Mouse (Mus musculus) neural tube, embryonic 12.5 days (tissue): ENCODE results near the gene Mis18bp1. TPM values are rescaled to one million over a fixed set of nuclear protein-coding genes. Genes with fewer than 3 reads are reported as not detected.
"Not testable (repeated sequence)": the region's sequence is repeated elsewhere in the genome, so short reads cannot be mapped to it uniquely, and the experiment has no call there.

ENCODE experiments used
- ATAC-seq: fragments of 200-750 bp; cut with Nextera tagmentation; 2 replicates; pipeline ENCODE4 v1.8.0; 2017; ENCODE audit warnings: low read depth, mild to moderate bottlenecking, moderate TSS enrichment, moderate library complexity; ENCODE audit not compliant: low FRiP score
- H3K27ac ChIP-seq: fragments of 300-500 bp; sonication (generic); 2 replicates; pipeline ENCODE4 v1.5.1; 2016
- H3K27me3 ChIP-seq: fragments of 300-500 bp; sonication (generic); replicated peaks from 2 replicates; pipeline ENCODE4 v1.6.1; 2016; ENCODE audit warnings: mild to moderate bottlenecking
- H3K36me3 ChIP-seq: fragments of 300-500 bp; sonication (generic); 2 replicates; pipeline ENCODE4 v1.6.1; 2016; ENCODE audit warnings: mild to moderate bottlenecking
- H3K4me1 ChIP-seq: fragments of 300-500 bp; sonication (generic); 2 replicates; pipeline ENCODE4 v1.6.1; 2016
- H3K4me2 ChIP-seq: fragments of 300-500 bp; sonication (generic); replicated peaks from 2 replicates; pipeline ENCODE4 v1.6.1; 2016; ENCODE audit warnings: mild to moderate bottlenecking
- H3K4me3 ChIP-seq: fragments of 300-500 bp; sonication (generic); 2 replicates; pipeline ENCODE4 v1.5.1; 2016
- H3K9ac ChIP-seq: fragments of 300-500 bp; sonication (generic); 2 replicates; pipeline ENCODE4 v1.6.1; 2016; ENCODE audit warnings: mild to moderate bottlenecking
- H3K9me3 ChIP-seq: fragments of 300-500 bp; sonication (generic); 2 replicates; pipeline ENCODE4 v1.6.1; 2016; ENCODE audit warnings: mild to moderate bottlenecking
- WGBS: fragments of 180-500 bp; shearing (Covaris S2); methylation state at CpG from one replicate; pipeline ENCODE4 v1.1.7; 2016; 5-methylcytosine and 5-hydroxymethylcytosine counted together
- polyA plus RNA-seq: library from polyadenylated mRNA; unstranded; fragments of >200 nt; fragmentation: Nextera tagmentation; extraction: Ambion mirVana; gene quantifications from 2 replicates; pipeline ENCODE4 v1.2.1, GENCODE M21; 2016

Gene Mis18bp1
- polyA plus RNA-seq, 1 experiment from 2014 or later, result 41.5 TPM

DNA sequence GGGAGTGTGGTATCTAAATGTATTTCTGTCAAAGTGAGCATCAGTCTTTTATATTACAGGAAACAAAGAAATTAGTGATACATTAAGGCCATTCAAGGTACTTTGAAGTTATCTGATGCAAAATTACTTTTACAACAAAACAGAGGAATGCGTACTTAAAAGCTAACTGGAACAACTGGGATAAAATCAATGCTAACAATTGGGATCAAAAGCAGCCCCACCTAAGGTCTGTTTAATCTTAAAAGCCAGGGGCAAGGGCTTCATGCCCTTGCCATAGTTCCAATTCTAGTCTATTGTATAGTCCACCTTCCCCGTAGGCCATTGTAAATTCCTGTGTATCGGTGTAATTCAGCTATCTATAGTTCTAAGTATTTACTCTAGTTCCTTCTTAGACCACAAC lies 57.4 kb downstream of the Mis18bp1 start:
- H3K4me2 ChIP-seq, H3K4me1 ChIP-seq, H3K9ac ChIP-seq, H3K27me3 ChIP-seq, ATAC-seq, H3K9me3 ChIP-seq, H3K4me3 ChIP-seq, H3K27ac ChIP-seq: not testable (repeated sequence)
- peaks cover 17% of the 10 kb centered on the region; the same call in 1 of the 2 replicates for H3K36me3 ChIP-seq
- WGBS, result 92% methylated on average over 3 of the region's 3 CpGs

GRCm38 (mm10) chr12:65113925-65114324 lies 58.5 kb downstream of the Mis18bp1 start:
- no peak for ATAC-seq
- H3K4me2 ChIP-seq, result no peak overlapping the region
- no peaks in the 10 kb centered on the region for H3K27me3 ChIP-seq
- H3K36me3 ChIP-seq, result peaks cover 15% of the 10 kb centered on the region; the same call in 1 of the 2 replicates
- 91% methylated on average over 4 of the region's 4 CpGs for WGBS
- no peaks in the 10 kb centered on the region for H3K9me3 ChIP-seq
- no peaks in the 10 kb centered on the region for H3K4me1 ChIP-seq
- no peak overlapping the region for H3K4me3 ChIP-seq
- H3K9ac ChIP-seq, result no peak overlapping the region
- H3K27ac ChIP-seq, result no peak overlapping the region

GRCm38 (mm10) chr12:65112811-65113210 lies 59.6 kb downstream of the Mis18bp1 start:
- Histone ChIP-seq H3K27me3 (no peaks in the 10 kb centered on the region), H3K36me3 (peaks cover 11% of the 10 kb centered on the region; the same call in 1 of the 2 replicates), H3K9ac (no peak overlapping the region), H3K4me3 (no peak overlapping the region), H3K9me3 (no peaks in the 10 kb centered on the region), H3K27ac (no peak overlapping the region), H3K4me1 (no peaks in the 10 kb centered on the region), H3K4me2 (no peak overlapping the region)
- WGBS, result 97% methylated on average over 1 of the region's 1 CpGs
- ATAC-seq, result no peak

DNA sequence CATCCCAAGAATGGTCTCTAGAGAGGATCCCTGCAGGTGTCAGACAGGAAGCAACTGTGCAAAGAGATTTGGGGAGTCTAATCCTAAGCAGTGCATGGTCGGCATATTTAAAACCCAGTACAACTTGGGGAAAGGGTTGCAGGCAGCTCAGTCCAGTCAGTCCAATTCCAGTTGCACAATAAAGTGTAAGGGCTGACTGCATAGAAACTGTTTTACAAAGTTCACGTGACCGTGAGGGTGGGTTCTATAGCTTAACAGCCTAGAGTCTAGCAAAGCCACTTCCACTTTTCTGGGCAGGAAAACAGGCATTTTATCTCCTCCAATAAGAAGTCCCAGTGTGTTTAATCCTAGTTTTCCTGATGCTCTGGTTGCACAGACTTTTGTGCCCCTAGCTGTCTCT lies 60.9 kb downstream of the Mis18bp1 start:
- H3K4me1 ChIP-seq, result no peaks in the 10 kb centered on the region
- H3K27ac ChIP-seq, result no peak overlapping the region
- H3K27me3 ChIP-seq, result no peaks in the 10 kb centered on the region
- H3K9ac ChIP-seq, result no peak overlapping the region
- H3K9me3 ChIP-seq, result no peaks in the 10 kb centered on the region
- H3K36me3 ChIP-seq, result peaks cover 16% of the 10 kb centered on the region
- no peak for ATAC-seq
- no peak overlapping the region for H3K4me2 ChIP-seq
- no peak overlapping the region for H3K4me3 ChIP-seq
- over 99% methylated on average over 3 of the region's 3 CpGs for WGBS

DNA sequence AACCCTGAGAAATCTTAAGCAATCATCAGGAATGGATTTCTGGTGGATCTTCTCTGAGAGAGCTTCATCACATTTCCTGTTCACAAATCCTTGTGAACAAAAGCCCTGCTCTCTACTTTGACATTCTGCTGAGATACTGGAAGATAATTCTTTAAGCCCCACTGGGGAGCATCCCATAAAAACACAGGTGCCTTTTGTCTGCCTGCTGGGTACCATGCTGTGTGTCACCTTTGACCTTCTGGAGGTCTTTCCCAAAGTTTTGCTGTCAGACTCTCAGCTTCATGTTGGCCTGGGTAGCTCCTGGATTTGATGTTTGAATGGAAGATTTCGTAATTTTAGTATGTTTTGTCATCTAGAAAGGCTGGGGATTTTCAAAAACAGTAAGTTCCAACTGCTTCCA lies 63.7 kb downstream of the Mis18bp1 start:
- H3K27me3 ChIP-seq, result no peaks in the 10 kb centered on the region
- H3K4me2 ChIP-seq, result no peak overlapping the region
- WGBS, result 89% methylated on average over 1 of the region's 1 CpGs
- ATAC-seq, result no peak
- H3K9me3 ChIP-seq, result no peaks in the 10 kb centered on the region
- no peak overlapping the region for H3K4me3 ChIP-seq
- peaks cover 33% of the 10 kb centered on the region for H3K36me3 ChIP-seq
- no peak overlapping the region for H3K27ac ChIP-seq
- no peaks in the 10 kb centered on the region for H3K4me1 ChIP-seq
- H3K9ac ChIP-seq, result no peak overlapping the region

Other genes with a start within 250 kb of the Mis18bp1 start
- 19.4 and 22.5 TPM in 2 replicates for gene Klhl28, start 207.1 kb downstream of the Mis18bp1 start, polyA plus RNA-seq
- gene Togaram1, start 206.8 kb downstream of the Mis18bp1 start, polyA plus RNA-seq, result 25.8 and 26.6 TPM in 2 replicates
- gene Prpf39, start 136.3 kb downstream of the Mis18bp1 start, polyA plus RNA-seq, result 55.4 and 56.6 TPM in 2 replicates
- 516 and 548 TPM in 2 replicates for gene Fkbp3, start 98.6 kb downstream of the Mis18bp1 start, polyA plus RNA-seq
- 12.1 and 15.8 TPM in 2 replicates for gene Fancm, start 97.0 kb downstream of the Mis18bp1 start, polyA plus RNA-seq
- not detected in 2 replicates for gene Wdr20rt, start 52.9 kb upstream of the Mis18bp1 start, polyA plus RNA-seq